25 mouse cellular contexts compared by ENCODE assay signal in the genomic region with DNA sequence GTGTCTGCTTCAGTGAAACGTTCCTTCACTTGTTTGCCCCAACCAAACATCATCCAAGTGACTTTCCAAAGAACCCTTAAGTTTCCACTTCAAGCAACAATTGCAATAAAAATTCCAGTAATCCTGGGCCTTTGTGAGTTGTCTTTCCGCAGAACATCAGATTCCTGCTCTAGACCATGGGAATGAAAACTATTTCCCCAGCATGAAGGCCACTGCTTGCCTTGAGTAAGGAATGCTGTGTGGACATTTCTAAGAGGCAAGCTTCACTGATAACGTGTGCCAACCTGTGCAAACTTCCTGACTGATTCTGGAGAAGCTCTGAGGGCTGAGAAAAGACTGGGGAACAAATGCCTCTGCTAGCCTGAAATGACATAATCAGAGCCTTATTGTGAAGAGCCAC.
"Had no signal": no experiment of that assay in that cellular context is flagged by ENCODE, and none has a peak within 500 bp of the region (broad histone marks: within the 10 kb centered on the region; RNA-seq: fewer than 3 reads in every experiment).

No protein-coding gene starts in this region.

- H3K4me2 ChIP-seq: heart, embryonic 11.5 days; heart, embryonic 13.5 days; heart, embryonic 15.5 days; hindbrain, embryonic 12.5 days; hindbrain, embryonic 14.5 days; intestine, embryonic 15.5 days; limb, embryonic 12.5 days had no signal

- DNase-seq: gastrocnemius, adult 2 months; gastrocnemius, postnatal 10 days; gastrocnemius, postnatal 25 days; heart, adult 2 months; heart, postnatal 4 days; kidney, adult 18-20 months; kidney, adult 8-10 months; kidney, postnatal 10 days; kidney, postnatal 25 days; kidney, postnatal 4 days had no signal

- H3K27ac ChIP-seq: gastrocnemius, adult 2 months; heart, adult 2 months; heart, embryonic 13.5 days; heart, embryonic 15.5 days; hindbrain, embryonic 10.5 days; hindbrain, embryonic 12.5 days; hindbrain, embryonic 14.5 days; intestine, embryonic 15.5 days; layer of hippocampus, adult 2 months; left cerebral cortex, adult 2 months; limb, embryonic 10.5 days; limb, embryonic 12.5 days had no signal

- H3K9ac ChIP-seq: heart, embryonic 13.5 days; heart, embryonic 15.5 days; hindbrain, embryonic 12.5 days; hindbrain, embryonic 14.5 days; intestine, embryonic 15.5 days; limb, embryonic 12.5 days had no signal

- H3K27me3 ChIP-seq: heart, embryonic 13.5 days; heart, embryonic 15.5 days; hindbrain, embryonic 12.5 days; intestine, embryonic 15.5 days; limb, embryonic 12.5 days had no signal

- H3K4me3 ChIP-seq: gastrocnemius, adult 2 months; heart, adult 2 months; heart, embryonic 13.5 days; heart, embryonic 15.5 days; hindbrain, embryonic 10.5 days; hindbrain, embryonic 12.5 days; intestine, embryonic 15.5 days; layer of hippocampus, adult 2 months; left cerebral cortex, adult 2 months; limb, embryonic 10.5 days; limb, embryonic 12.5 days had no signal

- H3K36me3 ChIP-seq: heart, embryonic 13.5 days; heart, embryonic 15.5 days; hindbrain, embryonic 10.5 days; hindbrain, embryonic 12.5 days; intestine, embryonic 15.5 days; limb, embryonic 10.5 days; limb, embryonic 12.5 days had no signal

- ATAC-seq: forebrain, embryonic 16.5 days; hindbrain, embryonic 16.5 days; inflammation-experienced regulatory T-cells, adult 6 months; intestine, embryonic 15.5 days; intestine, postnatal 0 days had no signal

- H3K9me3 ChIP-seq: heart, embryonic 15.5 days; intestine, embryonic 15.5 days; limb, embryonic 10.5 days had no signal

- H3K4me1 ChIP-seq: heart, embryonic 15.5 days; hindbrain, embryonic 10.5 days; hindbrain, embryonic 12.5 days; intestine, embryonic 15.5 days had no signal
